Mouse (Mus musculus): ENCODE measurements around the gene Mdga1. TPM values are rescaled to one million over a fixed set of nuclear protein-coding genes. Genes with fewer than 3 reads are reported as not detected.
A peak's percentile ranks its signal among the peaks of the same experiment; 100 is the strongest.

Gene Mdga1
- total and polyA plus RNA-seq, 3 experiments, result 0.05 TPM; not detected in 1

- no peak for TF ChIP-seq TAL1 (conservative IDR thresholded peaks at IDR 0.05; ENCODE audit: low read depth, low read length)
- no peak for ATAC-seq (ENCODE audit: extremely low read depth, insufficient number of reproducible peaks, low FRiP score, poor library complexity, severe bottlenecking)
These were observed 116.9 kb downstream of the Mdga1 start for GRCm38 (mm10) chr17:29852846-29853486.

DNA sequence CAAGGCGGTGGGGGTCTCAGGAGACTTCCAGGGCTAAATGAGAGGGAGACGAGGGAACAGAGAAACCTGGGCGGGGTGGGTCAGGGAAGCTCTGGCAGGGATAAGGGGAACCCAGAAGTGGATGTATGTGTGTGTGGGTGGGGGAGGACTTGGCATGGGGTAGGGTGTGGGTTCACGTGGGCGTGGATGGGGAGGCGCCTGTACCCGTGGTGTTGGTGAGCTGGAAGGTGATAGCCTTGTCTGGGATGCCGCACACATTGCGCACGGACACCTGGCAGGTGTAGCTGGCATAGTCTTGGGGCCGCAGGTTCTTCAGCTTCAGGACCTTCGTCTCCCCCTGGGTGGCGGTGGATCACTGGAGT is 120.5 kb downstream of the Mdga1 start:
- ATAC-seq (ENCODE audit: extremely low read depth, insufficient number of reproducible peaks, low FRiP score, poor library complexity, severe bottlenecking) (no peak), DNase-seq (ENCODE audit: low spot score) (no peak)
- no peaks in the 10 kb centered on the region for H3K36me3 ChIP-seq (replicated peaks)

More at GRCm38 (mm10) chr17:29852846-29853486, 116.9 kb downstream of the Mdga1 start:
- H3K9me3 ChIP-seq (replicated peaks), result no peaks in the 10 kb centered on the region
- no peaks in the 10 kb centered on the region for H3K36me3 ChIP-seq (replicated peaks)
- peaks cover 93% of the 10 kb centered on the region for H3K4me1 ChIP-seq (ENCODE audit: insufficient read depth, low read depth, low read length)
- 0 out of 2 replicates have a peak, but pooled peaks cover 2% of the 10 kb centered on the region for H3K27me3 ChIP-seq (ENCODE audit: insufficient read depth, low read length)
- DNase-seq (ENCODE audit: low spot score), result no peak
- H3K4me3 ChIP-seq (ENCODE audit: low read depth, low read length), result no peak overlapping the region

GRCm38 (mm10) chr17:29848793-29849435 is 121.0 kb downstream of the Mdga1 start:
- no peak for ATAC-seq (ENCODE audit: extremely low read depth, insufficient number of reproducible peaks, low FRiP score, poor library complexity, severe bottlenecking)
- H3K4me1 ChIP-seq (ENCODE audit: insufficient read depth, low read depth, low read length), result peaks cover 61% of the 10 kb centered on the region
- no peak for TF ChIP-seq GATA2 (IDR thresholded peaks at IDR 0.05; ENCODE audit: borderline replicate concordance, low read depth, low read length)
- peak; percentile 86 for TF ChIP-seq CTCF (IDR thresholded peaks at IDR 0.05; ENCODE audit: low read depth, low read length)
- no peaks in the 10 kb centered on the region for H3K9me3 ChIP-seq (replicated peaks)
- no peaks in the 10 kb centered on the region for H3K36me3 ChIP-seq (replicated peaks)
- H3K4me3 ChIP-seq (ENCODE audit: low read depth, low read length), result no peak overlapping the region; the same call in 1 of the 2 replicates
- DNase-seq (ENCODE audit: low spot score), result peak; percentile 71
- H3K27me3 ChIP-seq (ENCODE audit: insufficient read depth, low read length), result peaks cover 15% of the 10 kb centered on the region; the same call in 1 of the 2 replicates

More for the DNA sequence above, 120.5 kb downstream of the Mdga1 start:
- TF ChIP-seq TAL1 (conservative IDR thresholded peaks at IDR 0.05; ENCODE audit: low read depth, low read length) (no peak), GATA1 (IDR thresholded peaks at IDR 0.05; ENCODE audit: borderline replicate concordance, low read length) (no peak), CTCF (IDR thresholded peaks at IDR 0.05; ENCODE audit: low read depth, low read length) (no peak), GATA2 (IDR thresholded peaks at IDR 0.05; ENCODE audit: borderline replicate concordance, low read depth, low read length) (no peak), POLR2AphosphoS5 (IDR thresholded peaks at IDR 0.05; ENCODE audit: insufficient replicate concordance, low read depth, low read length) (no peak)
- H3K4me1 ChIP-seq (ENCODE audit: insufficient read depth, low read depth, low read length), result peaks cover 66% of the 10 kb centered on the region
- no peaks in the 10 kb centered on the region for H3K9me3 ChIP-seq (replicated peaks)
- peaks cover 15% of the 10 kb centered on the region; the same call in 1 of the 2 replicates for H3K27me3 ChIP-seq (ENCODE audit: insufficient read depth, low read length)
- peak overlapping the region; percentile 37; the same call in 1 of the 2 replicates for H3K4me3 ChIP-seq (ENCODE audit: low read depth, low read length)

DNA sequence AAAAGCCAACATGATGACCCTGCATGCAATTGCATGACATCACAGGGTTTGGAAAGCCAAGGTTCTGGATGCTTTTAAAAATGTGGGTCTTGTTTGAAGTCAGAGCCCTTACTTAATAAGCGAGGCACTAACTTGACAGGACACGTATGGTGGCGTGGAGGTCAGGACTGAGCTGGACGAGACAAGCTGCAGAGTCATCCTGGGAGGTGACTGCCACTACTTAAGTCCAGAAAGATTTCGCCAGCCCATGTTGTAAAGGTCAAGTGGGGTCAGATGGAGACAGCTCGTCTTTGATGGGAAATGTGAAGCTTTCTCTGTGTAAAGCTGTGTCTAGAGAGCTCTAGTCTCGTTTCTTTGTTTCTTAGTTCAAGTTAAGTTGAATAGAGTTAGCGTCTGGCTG is 122.6 kb downstream of the Mdga1 start:
- Histone ChIP-seq H3K9me3 (replicated peaks) (no peaks in the 10 kb centered on the region), H3K4me3 (ENCODE audit: low read depth, low read length) (no peak overlapping the region), H3K36me3 (replicated peaks) (no peaks in the 10 kb centered on the region), H3K27me3 (ENCODE audit: insufficient read depth, low read length) (peaks cover 20% of the 10 kb centered on the region; the same call in 1 of the 2 replicates), H3K4me1 (ENCODE audit: insufficient read depth, low read depth, low read length) (peaks cover 48% of the 10 kb centered on the region)
- DNase-seq (ENCODE audit: low spot score) (no peak), ATAC-seq (ENCODE audit: extremely low read depth, insufficient number of reproducible peaks, low FRiP score, poor library complexity, severe bottlenecking) (no peak)
- TF ChIP-seq GATA2 (IDR thresholded peaks at IDR 0.05; ENCODE audit: borderline replicate concordance, low read depth, low read length), result no peak

DNA sequence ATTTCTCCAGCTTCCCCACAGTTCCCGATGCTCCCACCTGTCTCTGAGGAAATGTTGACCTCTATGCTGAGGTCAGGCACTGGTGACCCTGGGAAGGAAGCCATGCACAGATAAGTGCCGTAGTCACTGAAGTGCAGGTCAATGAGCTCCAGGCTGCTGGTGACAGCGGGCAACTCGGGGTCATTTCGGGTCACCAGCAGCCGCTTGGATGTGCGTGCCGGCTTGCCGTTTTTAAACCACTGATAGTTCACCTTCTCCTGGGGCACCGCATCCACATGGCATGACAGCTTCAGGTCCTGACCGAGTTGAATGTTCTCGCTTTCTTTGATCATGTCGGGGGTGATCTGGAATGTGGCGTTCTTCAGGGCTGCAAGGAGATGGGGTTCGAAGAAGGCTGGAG is 123.6 kb downstream of the Mdga1 start:
- TF ChIP-seq GATA2 (IDR thresholded peaks at IDR 0.05; ENCODE audit: borderline replicate concordance, low read depth, low read length), result no peak
- TF ChIP-seq GATA1 (IDR thresholded peaks at IDR 0.05; ENCODE audit: borderline replicate concordance, low read length), result no peak
- TF ChIP-seq CTCF (IDR thresholded peaks at IDR 0.05; ENCODE audit: low read depth, low read length), result no peak
- no peak for TF ChIP-seq POLR2AphosphoS5 (IDR thresholded peaks at IDR 0.05; ENCODE audit: insufficient replicate concordance, low read depth, low read length)
- TF ChIP-seq TAL1 (conservative IDR thresholded peaks at IDR 0.05; ENCODE audit: low read depth, low read length), result no peak

DNA sequence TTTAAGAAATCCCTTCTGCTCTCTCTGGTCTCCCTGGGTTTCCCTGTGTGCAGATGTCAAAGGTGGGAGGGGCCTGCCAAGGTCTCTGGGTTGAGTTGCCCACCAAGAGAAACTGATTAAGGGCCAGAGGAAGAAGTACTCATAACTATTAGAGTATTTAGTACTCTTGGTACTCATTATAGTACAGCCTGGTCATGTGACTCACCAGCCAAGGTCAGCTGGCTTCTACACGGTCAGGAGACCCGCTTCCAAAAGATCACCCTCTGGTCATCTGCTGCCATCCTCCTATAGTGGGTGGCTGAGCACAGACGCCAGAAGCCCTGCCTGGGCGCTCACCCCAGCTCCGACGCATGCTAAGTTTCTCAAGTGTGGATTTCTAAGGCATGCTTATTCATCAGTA is 124.9 kb downstream of the Mdga1 start:
- TF ChIP-seq GATA2 (IDR thresholded peaks at IDR 0.05; ENCODE audit: borderline replicate concordance, low read depth, low read length), result no peak
- no peak for TF ChIP-seq TAL1 (conservative IDR thresholded peaks at IDR 0.05; ENCODE audit: low read depth, low read length)
- TF ChIP-seq CTCF (IDR thresholded peaks at IDR 0.05; ENCODE audit: low read depth, low read length), result no peak
- no peak for TF ChIP-seq GATA1 (IDR thresholded peaks at IDR 0.05; ENCODE audit: borderline replicate concordance, low read length)
- TF ChIP-seq POLR2AphosphoS5 (IDR thresholded peaks at IDR 0.05; ENCODE audit: insufficient replicate concordance, low read depth, low read length), result no peak
- ATAC-seq (ENCODE audit: extremely low read depth, insufficient number of reproducible peaks, low FRiP score, poor library complexity, severe bottlenecking), result no peak
- Histone ChIP-seq H3K27me3 (ENCODE audit: insufficient read depth, low read length) (peaks cover 29% of the 10 kb centered on the region), H3K36me3 (replicated peaks) (no peaks in the 10 kb centered on the region), H3K9me3 (replicated peaks) (no peaks in the 10 kb centered on the region), H3K4me3 (ENCODE audit: low read depth, low read length) (no peak overlapping the region), H3K4me1 (ENCODE audit: insufficient read depth, low read depth, low read length) (peaks cover 42% of the 10 kb centered on the region)
- DNase-seq (ENCODE audit: low spot score), result no peak

More for the DNA sequence above, 123.6 kb downstream of the Mdga1 start:
- H3K9me3 ChIP-seq (replicated peaks), result no peaks in the 10 kb centered on the region
- H3K36me3 ChIP-seq (replicated peaks), result no peaks in the 10 kb centered on the region
- peaks cover 24% of the 10 kb centered on the region; the same call in 1 of the 2 replicates for H3K27me3 ChIP-seq (ENCODE audit: insufficient read depth, low read length)
- DNase-seq (ENCODE audit: low spot score) (no peak), ATAC-seq (ENCODE audit: extremely low read depth, insufficient number of reproducible peaks, low FRiP score, poor library complexity, severe bottlenecking) (no peak)
- H3K4me1 ChIP-seq (ENCODE audit: insufficient read depth, low read depth, low read length), result peaks cover 49% of the 10 kb centered on the region
- no peak overlapping the region for H3K4me3 ChIP-seq (ENCODE audit: low read depth, low read length)
